Mouse (Mus musculus) liver, embryonic 14.5 days (tissue): ENCODE data around the gene Fgf7. TPM values are rescaled to one million over a fixed set of nuclear protein-coding genes. Genes with fewer than 3 reads are reported as not detected.

Experiments used
- ATAC-seq: fragments of 200-750 bp; cut with Nextera tagmentation; 2 replicates; pipeline ENCODE4 v1.8.0; 2017; ENCODE audit warnings: moderate number of reproducible peaks, mild to moderate bottlenecking, moderate library complexity; ENCODE audit not compliant: insufficient read depth
- DNase-seq, 3 experiments: peaks; one replicate each; pipeline ENCODE4 v3.0.0-alpha.2; 2012 to 2013; ENCODE audit warnings: low read depth in 3 of 3, low spot score in 3 of 3
- H3K27ac ChIP-seq: fragments of 300-500 bp; sonication (generic); 2 replicates; pipeline ENCODE4 v1.5.1; 2014; ENCODE audit warnings: moderate library complexity, mild to moderate bottlenecking, control low read depth, inconsistent platforms
- H3K27me3 ChIP-seq: fragments of 300-500 bp; sonication (generic); 2 replicates; pipeline ENCODE4 v1.6.1; 2014; ENCODE audit warnings: mild to moderate bottlenecking, low read length, moderate library complexity; ENCODE audit not compliant: control insufficient read depth, insufficient read depth
- H3K36me3 ChIP-seq: fragments of 300-500 bp; sonication (generic); replicated peaks from 2 replicates; pipeline ENCODE4 v1.6.1; 2014; ENCODE audit warnings: low read depth; ENCODE audit not compliant: control insufficient read depth, insufficient read depth
- H3K4me1 ChIP-seq, 2 experiments: fragments of 200-500 bp in 1 of 2; fragments of 300-500 bp in 1 of 2; sonication (generic) in 1 of 2; replicated peaks; 2 replicates each; pipeline ENCODE4 v1.6.1; 2012 to 2014; ENCODE audit warnings: antibody characterized with exemption in 1 of 2, inconsistent platforms in 1 of 2, low read length in 1 of 2; ENCODE audit not compliant: control insufficient read depth in 2 of 2, insufficient read depth in 2 of 2
- H3K4me2 ChIP-seq: fragments of 300-500 bp; sonication (generic); 2 replicates; pipeline ENCODE4 v1.6.1; 2014; ENCODE audit warnings: low read depth, mild to moderate bottlenecking, control low read depth, moderate library complexity
- H3K4me3 ChIP-seq, 2 experiments: fragments of 200-500 bp in 1 of 2; fragments of 300-500 bp in 1 of 2; sonication (generic) in 1 of 2; 2 replicates each; pipeline ENCODE4 v1.5.1; 2012 to 2014; ENCODE audit warnings: low read depth in 2 of 2, low read length in 2 of 2, mild to moderate bottlenecking in 2 of 2, control low read depth in 1 of 2, inconsistent platforms in 1 of 2, moderate library complexity in 1 of 2; ENCODE audit not compliant: insufficient read depth in 1 of 2
- H3K9ac ChIP-seq: fragments of 300-500 bp; sonication (generic); replicated peaks from 2 replicates; pipeline ENCODE4 v1.6.1; 2014; ENCODE audit warnings: mild to moderate bottlenecking, control low read depth, moderate library complexity
- H3K9me3 ChIP-seq: fragments of 300-500 bp; sonication (generic); 2 replicates; pipeline ENCODE4 v1.6.1; 2016; ENCODE audit warnings: low read length, mixed read lengths; ENCODE audit not compliant: control insufficient read depth
- CTCF ChIP-seq: IDR thresholded peaks from 2 replicates; pipeline ENCODE4 v1.5.1; 2016; ENCODE audit warnings: antibody characterized with exemption, low read depth, control low read depth
- EP300 ChIP-seq: IDR thresholded peaks from 2 replicates; pipeline ENCODE4 v1.6.1; 2016; ENCODE audit warnings: antibody characterized with exemption, low read depth
- WGBS: fragments of 180-500 bp; shearing (Covaris S2); extraction: QIAGEN DNeasy Blood & Tissue Kit; methylation state at CpG from one replicate; pipeline ENCODE4 v1.1.7; 2014; ENCODE audit not compliant: insufficient replicate concordance; 5-methylcytosine and 5-hydroxymethylcytosine counted together
- polyA plus RNA-seq, 2 experiments: library from polyadenylated mRNA; depleted of rRNA in 1 of 2; stranded (reverse) in 1 of 2; unstranded in 1 of 2; fragments of >200 nt; fragmentation: Nextera tagmentation in 1 of 2; extraction: Ambion mirVana in 1 of 2; gene quantifications; 2 replicates each; pipeline versions ENCODE4 v1.2.1 to v1.2.3; 2012 to 2014

Gene Fgf7
- polyA plus RNA-seq, 2 experiments: 0.03 TPM; not detected in 1

GRCm38 (mm10) chr2:126036121-126036520 is 1.7 kb downstream of the Fgf7 start:
- no peaks in the 10 kb centered on the region for H3K9me3 ChIP-seq
- 73% methylated on average over 4 of the region's 4 CpGs for WGBS
- ATAC-seq (no peak), DNase-seq (no peak)
- no peaks in the 10 kb centered on the region for H3K27me3 ChIP-seq
- no peak overlapping the region for H3K9ac ChIP-seq
- H3K27ac ChIP-seq: no peak overlapping the region
- TF ChIP-seq EP300 (no peak), CTCF (no peak)
- no peaks in the 10 kb centered on the region for H3K4me1 ChIP-seq
- no peak overlapping the region for H3K4me2 ChIP-seq
- no peaks in the 10 kb centered on the region for H3K36me3 ChIP-seq
- no peak overlapping the region for H3K4me3 ChIP-seq

GRCm38 (mm10) chr2:126038221-126039000 is 4.0 kb downstream of the Fgf7 start:
- Histone ChIP-seq H3K27me3 (no peaks in the 10 kb centered on the region), H3K4me3 (no peak overlapping the region), H3K9ac (no peak overlapping the region), H3K4me1 (no peaks in the 10 kb centered on the region), H3K36me3 (no peaks in the 10 kb centered on the region), H3K4me2 (no peak overlapping the region), H3K27ac (no peak overlapping the region), H3K9me3 (no peaks in the 10 kb centered on the region)
- 54% methylated on average over 7 of the region's 7 CpGs for WGBS
- DNase-seq (no peak), ATAC-seq (no peak)
- TF ChIP-seq CTCF (no peak), EP300 (no peak)

GRCm38 (mm10) chr2:126039414-126039891 is 5.0 kb downstream of the Fgf7 start:
- 47% methylated on average over 4 of the region's 4 CpGs for WGBS
- TF ChIP-seq CTCF (no peak), EP300 (no peak)
- Histone ChIP-seq H3K36me3 (no peaks in the 10 kb centered on the region), H3K4me3 (no peak overlapping the region), H3K4me1 (no peaks in the 10 kb centered on the region), H3K27me3 (no peaks in the 10 kb centered on the region), H3K4me2 (no peak overlapping the region), H3K27ac (no peak overlapping the region), H3K9me3 (no peaks in the 10 kb centered on the region), H3K9ac (no peak overlapping the region)
- DNase-seq (no peak), ATAC-seq (no peak)

GRCm38 (mm10) chr2:126040651-126041050 is 6.2 kb downstream of the Fgf7 start:
- H3K27me3 ChIP-seq: no peaks in the 10 kb centered on the region
- ATAC-seq: no peak
- WGBS: 54% methylated on average over 2 of the region's 2 CpGs

GRCm38 (mm10) chr2:126041237-126041636 is 6.8 kb downstream of the Fgf7 start:
- H3K9ac ChIP-seq: no peak overlapping the region
- ATAC-seq: no peak

More at GRCm38 (mm10) chr2:126040651-126041050, 6.2 kb downstream of the Fgf7 start:
- Histone ChIP-seq H3K4me2 (no peak overlapping the region), H3K36me3 (no peaks in the 10 kb centered on the region), H3K4me3 (no peak overlapping the region), H3K9me3 (no peaks in the 10 kb centered on the region), H3K9ac (no peak overlapping the region), H3K27ac (no peak overlapping the region), H3K4me1 (no peaks in the 10 kb centered on the region)
- no peak for TF ChIP-seq EP300
- no peak for TF ChIP-seq CTCF
- DNase-seq: no peak

More at GRCm38 (mm10) chr2:126041237-126041636, 6.8 kb downstream of the Fgf7 start:
- no peak overlapping the region for H3K27ac ChIP-seq
- TF ChIP-seq EP300: no peak
- no peak for TF ChIP-seq CTCF
- H3K9me3 ChIP-seq: no peaks in the 10 kb centered on the region
- H3K4me2 ChIP-seq: no peak overlapping the region
- DNase-seq: no peak
- H3K36me3 ChIP-seq: no peaks in the 10 kb centered on the region
- WGBS: 60% methylated on average over 6 of the region's 6 CpGs
- H3K4me1 ChIP-seq: no peaks in the 10 kb centered on the region
- no peak overlapping the region for H3K4me3 ChIP-seq
- H3K27me3 ChIP-seq: no peaks in the 10 kb centered on the region
